Mouse (Mus musculus): ENCODE measurements at regions not wholly inside any gene's neighbourhood (a gene's known extent, or its start where the extent isn't known, plus 50 kb on each side); places are given as distances from the start of the nearest gene placed in this dataset.

DNA sequence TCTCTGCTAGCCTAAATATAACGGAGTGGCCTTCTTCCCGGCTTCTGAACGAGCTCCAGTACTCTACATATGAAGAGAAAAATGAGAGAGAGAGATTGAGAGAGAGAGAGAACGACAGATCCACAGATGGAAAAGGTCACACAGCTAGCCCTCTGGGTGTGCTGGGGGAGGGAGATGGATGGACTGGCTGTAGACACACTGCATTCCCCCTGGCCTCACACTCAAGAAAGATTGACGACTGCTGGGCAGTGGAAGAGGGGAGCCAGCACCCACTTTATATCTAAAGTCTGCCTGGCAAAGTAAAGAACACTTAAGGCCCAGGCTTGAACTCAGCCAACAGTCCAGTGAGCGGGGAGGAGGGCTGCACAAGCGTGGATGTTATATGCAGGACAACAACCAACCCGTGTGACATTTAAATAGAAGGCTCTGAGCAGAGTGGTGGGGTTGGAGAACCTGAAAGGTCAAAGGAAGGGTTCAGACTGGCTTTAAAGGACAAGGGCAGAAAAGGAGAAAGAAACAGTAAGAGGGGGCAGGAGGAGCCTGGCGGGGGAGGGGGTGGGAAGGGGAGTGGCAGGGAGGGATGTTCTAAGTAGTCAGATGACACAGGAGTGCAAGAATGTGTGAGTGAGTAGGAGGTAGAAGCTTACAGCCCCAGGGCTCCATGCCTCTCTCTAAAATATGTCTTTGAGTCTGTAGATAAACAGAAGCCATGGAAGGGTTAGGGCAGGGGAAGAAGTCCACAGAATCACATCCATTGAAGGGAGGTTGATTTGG, 137.2 kb downstream of the Zfp36l1 start:
- no peak for TF ChIP-seq CTCF (IDR thresholded peaks at IDR 0.05; ENCODE audit: control insufficient read depth, insufficient read depth, low read length)
- TF ChIP-seq POLR2A (IDR thresholded peaks at IDR 0.05; ENCODE audit: borderline replicate concordance, control insufficient read depth, low read depth, low read length): no peak

All from bone marrow, adult 2 months (tissue).